Mouse (Mus musculus) liver, embryonic 11.5 days (tissue): ENCODE results near the gene Pusl1. TPM values are rescaled to one million over a fixed set of nuclear protein-coding genes. Genes with fewer than 3 reads are reported as not detected.
A peak's percentile ranks its signal among the peaks of the same experiment; 100 is the strongest.

Source experiments
- ATAC-seq: fragments of 200-750 bp; cut with Nextera tagmentation; replicated peaks from 2 replicates; pipeline ENCODE4 v1.8.0; 2017; ENCODE audit warnings: moderate number of reproducible peaks, mild to moderate bottlenecking, moderate TSS enrichment, moderate library complexity; ENCODE audit not compliant: low FRiP score
- DNase-seq: peaks from one replicate; pipeline ENCODE4 v3.0.0-alpha.2; 2017; ENCODE audit warnings: low spot score
- H3K27ac ChIP-seq: fragments of 300-500 bp; sonication (generic); 2 replicates; pipeline ENCODE4 v1.5.1; 2014; ENCODE audit warnings: mild to moderate bottlenecking, low read depth, low read length, control low read depth
- H3K27me3 ChIP-seq: fragments of 300-500 bp; sonication (generic); replicated peaks from 2 replicates; pipeline ENCODE4 v1.6.1; 2014; ENCODE audit warnings: low read length, mixed read lengths; ENCODE audit not compliant: control insufficient read depth, insufficient read depth
- H3K36me3 ChIP-seq: fragments of 300-500 bp; sonication (generic); 2 replicates; pipeline ENCODE4 v1.6.1; 2014; ENCODE audit warnings: mild to moderate bottlenecking, low read length, moderate library complexity, mixed read lengths; ENCODE audit not compliant: control insufficient read depth, insufficient read depth
- H3K4me1 ChIP-seq: fragments of 300-500 bp; sonication (generic); replicated peaks from 2 replicates; pipeline ENCODE4 v1.6.1; 2014; ENCODE audit warnings: low read length, mixed read lengths; ENCODE audit not compliant: control insufficient read depth, insufficient read depth
- H3K4me2 ChIP-seq: fragments of 300-500 bp; sonication (generic); 2 replicates; pipeline ENCODE4 v1.6.1; 2014; ENCODE audit warnings: mild to moderate bottlenecking, control low read depth, moderate library complexity
- H3K4me3 ChIP-seq: fragments of 300-500 bp; sonication (generic); 2 replicates; pipeline ENCODE4 v1.5.1; 2014; ENCODE audit warnings: low read depth, low read length, control low read depth
- H3K9ac ChIP-seq: fragments of 300-500 bp; sonication (generic); 2 replicates; pipeline ENCODE4 v1.6.1; 2014; ENCODE audit warnings: low read depth, low read length, control low read depth
- H3K9me3 ChIP-seq: fragments of 300-500 bp; sonication (generic); 2 replicates; pipeline ENCODE4 v1.6.1; 2016; ENCODE audit warnings: low read length, inconsistent platforms, mixed read lengths; ENCODE audit not compliant: control insufficient read depth
- WGBS: fragments of 180-500 bp; shearing (Covaris S2); extraction: QIAGEN DNeasy Blood & Tissue Kit; methylation state at CpG from one replicate; pipeline ENCODE4 v1.1.7; 2014; 5-methylcytosine and 5-hydroxymethylcytosine counted together
- polyA plus RNA-seq: library from polyadenylated mRNA; unstranded; fragments of >200 nt; fragmentation: Nextera tagmentation; extraction: Ambion mirVana; gene quantifications from 2 replicates; pipeline ENCODE4 v1.2.1, GENCODE M21; 2014

The Pusl1 gene
- polyA plus RNA-seq, result 48.5 and 49.1 TPM in 2 replicates

- H3K36me3 ChIP-seq, result peaks cover 22% of the 10 kb centered on the region
- peak within 1 kb of the TSS; percentile 97 for H3K27ac ChIP-seq
- no peaks in the 10 kb centered on the region for H3K27me3 ChIP-seq
- H3K4me1 ChIP-seq, result peaks cover 34% of the 10 kb centered on the region
- H3K9ac ChIP-seq, result peak within 1 kb of the TSS; percentile 95
- H3K4me2 ChIP-seq, result peak within 1 kb of the TSS; percentile 99
- under 1% methylated on average over 51 of the region's 52 CpGs for WGBS
- no peaks in the 10 kb centered on the region for H3K9me3 ChIP-seq
- peak; percentile 94 for DNase-seq
- ATAC-seq, result peak; percentile 86
- peak within 1 kb of the TSS; percentile 96 for H3K4me3 ChIP-seq
These were observed at the start of gene Pusl1, which contains the start of gene Acap3 for GRCm38 (mm10) chr4:155891551-155892001. Gene Pusl1, minus strand, starts transcription at chr4:155891781. Gene Acap3, plus strand, starts transcription at chr4:155891822.

- Histone ChIP-seq H3K4me2 (no peak overlapping the region), H3K4me3 (no peak overlapping the region), H3K27ac (no peak overlapping the region), H3K9me3 (no peaks in the 10 kb centered on the region), H3K36me3 (no peaks in the 10 kb centered on the region), H3K9ac (no peak overlapping the region), H3K27me3 (no peaks in the 10 kb centered on the region), H3K4me1 (no peaks in the 10 kb centered on the region)
- DNase-seq (no peak), ATAC-seq (no peak)
- WGBS, result 74% methylated on average over 1 of the region's 1 CpGs
These were observed 40.5 kb upstream of the Pusl1 start for GRCm38 (mm10) chr4:155932031-155932430.

GRCm38 (mm10) chr4:155908751-155909150, 17.2 kb upstream of the Pusl1 start:
- Histone ChIP-seq H3K4me3 (no peak overlapping the region), H3K4me1 (no peaks in the 10 kb centered on the region)
- 91% methylated on average over 4 of the region's 4 CpGs for WGBS

GRCm38 (mm10) chr4:155908281-155908680, 16.7 kb upstream of the Pusl1 start:
- DNase-seq, result no peak
- Histone ChIP-seq H3K4me1 (no peaks in the 10 kb centered on the region), H3K4me3 (no peak overlapping the region), H3K4me2 (no peak overlapping the region), H3K9me3 (no peaks in the 10 kb centered on the region), H3K27ac (no peak overlapping the region), H3K27me3 (no peaks in the 10 kb centered on the region), H3K9ac (no peak overlapping the region), H3K36me3 (peaks cover 9% of the 10 kb centered on the region; the same call in 1 of the 2 replicates)
- ATAC-seq, result no peak
- 75% methylated on average over 7 of the region's 7 CpGs for WGBS

More at GRCm38 (mm10) chr4:155908751-155909150, 17.2 kb upstream of the Pusl1 start:
- Histone ChIP-seq H3K27me3 (no peaks in the 10 kb centered on the region), H3K9ac (no peak overlapping the region), H3K27ac (no peak overlapping the region), H3K36me3 (peaks cover 4% of the 10 kb centered on the region; the same call in 1 of the 2 replicates), H3K4me2 (no peak overlapping the region), H3K9me3 (no peaks in the 10 kb centered on the region)
- no peak for DNase-seq
- no peak for ATAC-seq

GRCm38 (mm10) chr4:155907003-155907402, 15.4 kb upstream of the Pusl1 start:
- Histone ChIP-seq H3K27ac (no peak overlapping the region), H3K4me3 (no peak overlapping the region), H3K9ac (no peak overlapping the region), H3K36me3 (peaks cover 18% of the 10 kb centered on the region), H3K9me3 (no peaks in the 10 kb centered on the region), H3K4me2 (no peak overlapping the region), H3K4me1 (no peaks in the 10 kb centered on the region), H3K27me3 (no peaks in the 10 kb centered on the region)
- DNase-seq (no peak), ATAC-seq (no peak)
- 79% methylated on average over 11 of the region's 11 CpGs for WGBS

- Histone ChIP-seq H3K4me1 (no peaks in the 10 kb centered on the region), H3K9me3 (no peaks in the 10 kb centered on the region), H3K9ac (no peak overlapping the region), H3K27me3 (no peaks in the 10 kb centered on the region), H3K4me2 (no peak overlapping the region), H3K27ac (no peak overlapping the region), H3K4me3 (no peak overlapping the region), H3K36me3 (peaks cover 20% of the 10 kb centered on the region)
- ATAC-seq (no peak), DNase-seq (no peak)
- 85% methylated on average over 9 of the region's 9 CpGs for WGBS
These were observed 14.5 kb upstream of the Pusl1 start for GRCm38 (mm10) chr4:155906125-155906524.

- H3K27me3 ChIP-seq, result no peaks in the 10 kb centered on the region
- ATAC-seq, result no peak
- H3K9ac ChIP-seq, result no peak overlapping the region
- H3K4me1 ChIP-seq, result no peaks in the 10 kb centered on the region
- H3K4me3 ChIP-seq, result no peak overlapping the region
- no peak overlapping the region for H3K4me2 ChIP-seq
- WGBS, result 87% methylated on average over 13 of the region's 13 CpGs
- DNase-seq, result no peak
- no peaks in the 10 kb centered on the region for H3K9me3 ChIP-seq
- H3K36me3 ChIP-seq, result peaks cover 23% of the 10 kb centered on the region
- H3K27ac ChIP-seq, result no peak overlapping the region
These were observed 14.1 kb upstream of the Pusl1 start for GRCm38 (mm10) chr4:155905634-155906033.

GRCm38 (mm10) chr4:155904318-155905102, 12.9 kb upstream of the Pusl1 start:
- 84% methylated on average over 13 of the region's 13 CpGs for WGBS
- no peak for DNase-seq
- Histone ChIP-seq H3K4me3 (no peak overlapping the region), H3K4me1 (no peaks in the 10 kb centered on the region), H3K36me3 (peaks cover 31% of the 10 kb centered on the region), H3K9me3 (no peaks in the 10 kb centered on the region), H3K4me2 (no peak overlapping the region), H3K27me3 (no peaks in the 10 kb centered on the region), H3K9ac (no peak overlapping the region), H3K27ac (no peak overlapping the region)
- no peak for ATAC-seq

GRCm38 (mm10) chr4:155903246-155903645, 11.7 kb upstream of the Pusl1 start:
- no peak for DNase-seq
- Histone ChIP-seq H3K27ac (no peak overlapping the region), H3K36me3 (peaks cover 37% of the 10 kb centered on the region), H3K4me1 (no peaks in the 10 kb centered on the region), H3K9me3 (no peaks in the 10 kb centered on the region), H3K4me3 (no peak overlapping the region), H3K9ac (no peak overlapping the region), H3K27me3 (no peaks in the 10 kb centered on the region), H3K4me2 (no peak overlapping the region)
- ATAC-seq, result no peak
- 95% methylated on average over 13 of the region's 13 CpGs for WGBS
